Mouse (Mus musculus) neural tube, embryonic 11.5 days (tissue): Measurements from ENCODE around the gene Plxna1. TPM values are rescaled to one million over a fixed set of nuclear protein-coding genes. Genes with fewer than 3 reads are reported as not detected.

Source experiments
- ATAC-seq: fragments of 200-750 bp; cut with Nextera tagmentation; 2 replicates; pipeline ENCODE4 v1.8.0; 2017; ENCODE audit warnings: moderate number of reproducible peaks, mild to moderate bottlenecking, moderate TSS enrichment, moderate library complexity; ENCODE audit not compliant: insufficient read depth, low FRiP score, low TSS enrichment
- DNase-seq: peaks from one replicate; pipeline ENCODE4 v3.0.0-alpha.2; 2015; ENCODE audit warnings: low spot score
- H3K27ac ChIP-seq: fragments of 300-500 bp; sonication (generic); 2 replicates; pipeline ENCODE4 v1.5.1; 2014; ENCODE audit warnings: low read depth, mild to moderate bottlenecking, low read length
- H3K27me3 ChIP-seq: fragments of 300-500 bp; sonication (generic); 2 replicates; pipeline ENCODE4 v1.6.1; 2014; ENCODE audit warnings: mild to moderate bottlenecking, low read length, mixed read lengths; ENCODE audit not compliant: control insufficient read depth, insufficient read depth
- H3K36me3 ChIP-seq: fragments of 300-500 bp; sonication (generic); 2 replicates; pipeline ENCODE4 v1.6.1; 2014; ENCODE audit warnings: mild to moderate bottlenecking, low read length, moderate library complexity, mixed read lengths; ENCODE audit not compliant: control insufficient read depth, insufficient read depth
- H3K4me1 ChIP-seq: fragments of 300-500 bp; sonication (generic); 2 replicates; pipeline ENCODE4 v1.6.1; 2014; ENCODE audit warnings: low read length, mixed read lengths; ENCODE audit not compliant: control insufficient read depth, insufficient read depth
- H3K4me2 ChIP-seq: fragments of 300-500 bp; sonication (generic); 2 replicates; pipeline ENCODE4 v1.6.1; 2014; ENCODE audit warnings: low read depth, mild to moderate bottlenecking, moderate library complexity
- H3K4me3 ChIP-seq: fragments of 300-500 bp; sonication (generic); 2 replicates; pipeline ENCODE4 v1.5.1; 2014; ENCODE audit warnings: low read depth, low read length
- H3K9ac ChIP-seq: fragments of 300-500 bp; sonication (generic); 2 replicates; pipeline ENCODE4 v1.6.1; 2014; ENCODE audit warnings: mild to moderate bottlenecking, low read length
- H3K9me3 ChIP-seq: fragments of 300-500 bp; sonication (generic); 2 replicates; pipeline ENCODE4 v1.6.1; 2016; ENCODE audit warnings: low read length; ENCODE audit not compliant: control insufficient read depth
- WGBS: fragments of 180-500 bp; shearing (Covaris S2); extraction: QIAGEN DNeasy Blood & Tissue Kit; methylation state at CpG from one replicate; pipeline ENCODE4 v1.1.7; 2014; 5-methylcytosine and 5-hydroxymethylcytosine counted together
- polyA plus RNA-seq: library from polyadenylated mRNA; unstranded; fragments of >200 nt; fragmentation: Nextera tagmentation; extraction: Ambion mirVana; gene quantifications from 2 replicates; pipeline ENCODE4 v1.2.1, GENCODE M21; 2014

The Plxna1 gene
- polyA plus RNA-seq, 1 experiment from 2014 or later: 38.3 TPM

GRCm38 (mm10) chr6:89345855-89346254 is 16.6 kb downstream of the Plxna1 start:
- Histone ChIP-seq H3K9me3 (no peaks in the 10 kb centered on the region), H3K27ac (no peak overlapping the region), H3K4me3 (no peak overlapping the region), H3K4me1 (peaks cover 11% of the 10 kb centered on the region), H3K9ac (no peak overlapping the region), H3K36me3 (peaks cover 7% of the 10 kb centered on the region), H3K27me3 (no peaks in the 10 kb centered on the region), H3K4me2 (no peak overlapping the region)
- no peak for DNase-seq
- no peak for ATAC-seq
- 95% methylated on average over 1 of the region's 1 CpGs for WGBS

- WGBS: 79% methylated on average over 3 of the region's 3 CpGs
- DNase-seq (no peak), ATAC-seq (no peak)
- no peak overlapping the region for H3K9ac ChIP-seq
- H3K4me3 ChIP-seq: no peak overlapping the region
- H3K27me3 ChIP-seq: no peaks in the 10 kb centered on the region
- peaks cover 7% of the 10 kb centered on the region for H3K36me3 ChIP-seq
- H3K27ac ChIP-seq: no peak overlapping the region
- H3K9me3 ChIP-seq: no peaks in the 10 kb centered on the region
- H3K4me2 ChIP-seq: no peak overlapping the region
- peaks cover 9% of the 10 kb centered on the region for H3K4me1 ChIP-seq
Observed at GRCm38 (mm10) chr6:89345486-89345785, 17.0 kb downstream of the Plxna1 start.

GRCm38 (mm10) chr6:89344613-89345485 is 17.6 kb downstream of the Plxna1 start:
- ATAC-seq (no peak), DNase-seq (peak; percentile 68)
- no peak overlapping the region for H3K4me3 ChIP-seq
- no peaks in the 10 kb centered on the region for H3K27me3 ChIP-seq
- H3K36me3 ChIP-seq: peaks cover 6% of the 10 kb centered on the region
- no peak overlapping the region for H3K27ac ChIP-seq
- H3K9ac ChIP-seq: no peak overlapping the region
- H3K4me1 ChIP-seq: peaks cover 9% of the 10 kb centered on the region
- no peak overlapping the region for H3K4me2 ChIP-seq
- H3K9me3 ChIP-seq: no peaks in the 10 kb centered on the region
- 50% methylated on average over 10 of the region's 10 CpGs for WGBS

- Histone ChIP-seq H3K9me3 (no peaks in the 10 kb centered on the region), H3K4me1 (peaks cover 9% of the 10 kb centered on the region), H3K27me3 (no peaks in the 10 kb centered on the region), H3K4me3 (no peak overlapping the region), H3K9ac (no peak overlapping the region), H3K27ac (no peak overlapping the region), H3K36me3 (peaks cover 13% of the 10 kb centered on the region), H3K4me2 (no peak overlapping the region)
- WGBS: 93% methylated on average over 4 of the region's 4 CpGs
- DNase-seq: no peak
- ATAC-seq: no peak
Observed at GRCm38 (mm10) chr6:89341981-89342380, 20.4 kb downstream of the Plxna1 start.

- Histone ChIP-seq H3K27ac (no peak overlapping the region), H3K36me3 (peaks cover 23% of the 10 kb centered on the region), H3K4me1 (peaks cover 7% of the 10 kb centered on the region; the same call in 1 of the 2 replicates), H3K9ac (no peak overlapping the region), H3K4me3 (no peak overlapping the region), H3K4me2 (no peak overlapping the region), H3K27me3 (no peaks in the 10 kb centered on the region), H3K9me3 (no peaks in the 10 kb centered on the region)
- 85% methylated on average over 2 of the region's 2 CpGs for WGBS
- DNase-seq: no peak
- ATAC-seq: no peak
Observed at GRCm38 (mm10) chr6:89339447-89339846, 23.0 kb downstream of the Plxna1 start.

GRCm38 (mm10) chr6:89338733-89339132 is 23.7 kb downstream of the Plxna1 start:
- Histone ChIP-seq H3K36me3 (peaks cover 24% of the 10 kb centered on the region), H3K4me3 (no peak overlapping the region), H3K9me3 (no peaks in the 10 kb centered on the region), H3K9ac (no peak overlapping the region), H3K27me3 (no peaks in the 10 kb centered on the region), H3K4me2 (no peak overlapping the region), H3K27ac (no peak overlapping the region), H3K4me1 (peaks cover 11% of the 10 kb centered on the region; the same call in 1 of the 2 replicates)
- DNase-seq: no peak
- no peak for ATAC-seq
- 98% methylated on average over 8 of the region's 8 CpGs for WGBS

GRCm38 (mm10) chr6:89337574-89337973 is 24.8 kb downstream of the Plxna1 start:
- ATAC-seq: no peak

GRCm38 (mm10) chr6:89333964-89334702 is 28.3 kb downstream of the Plxna1 start:
- Histone ChIP-seq H3K9me3 (no peaks in the 10 kb centered on the region), H3K36me3 (peaks cover 47% of the 10 kb centered on the region), H3K4me3 (no peak overlapping the region), H3K4me1 (peaks cover 15% of the 10 kb centered on the region; the same call in 1 of the 2 replicates), H3K27me3 (no peaks in the 10 kb centered on the region), H3K9ac (no peak overlapping the region), H3K4me2 (no peak overlapping the region), H3K27ac (peak overlapping the region; percentile 54; the same call in 1 of the 2 replicates)
- 68% methylated on average over 12 of the region's 12 CpGs for whole genome bisulfite sequencing
- peak; percentile 88 for DNase-seq
- ATAC-seq: peak; percentile 90

More at GRCm38 (mm10) chr6:89337574-89337973, 24.8 kb downstream of the Plxna1 start:
- no peak overlapping the region for H3K27ac ChIP-seq
- DNase-seq: no peak
- WGBS: 85% methylated on average over 9 of the region's 9 CpGs
- H3K27me3 ChIP-seq: no peaks in the 10 kb centered on the region
- no peak overlapping the region for H3K9ac ChIP-seq
- H3K4me2 ChIP-seq: no peak overlapping the region
- H3K4me3 ChIP-seq: no peak overlapping the region
- H3K4me1 ChIP-seq: peaks cover 15% of the 10 kb centered on the region; the same call in 1 of the 2 replicates
- no peaks in the 10 kb centered on the region for H3K9me3 ChIP-seq
- H3K36me3 ChIP-seq: peaks cover 30% of the 10 kb centered on the region
